Mouse (Mus musculus) spleen, adult 2 months (tissue): ENCODE measurements around the gene Hdac9.

Experiments used
- CTCF ChIP-seq: fragments of 200-500 bp; IDR thresholded peaks from 2 replicates; pipeline ENCODE4 v1.5.1; 2011; ENCODE audit warnings: mild to moderate bottlenecking, inconsistent platforms; ENCODE audit not compliant: insufficient read depth, insufficient read length, insufficient replicate concordance; ENCODE audit errors: extremely low read depth
- POLR2A ChIP-seq: fragments of 200-500 bp; IDR thresholded peaks from 2 replicates; pipeline ENCODE4 v1.6.1; 2011; ENCODE audit warnings: low read depth, low read length, inconsistent platforms

DNA sequence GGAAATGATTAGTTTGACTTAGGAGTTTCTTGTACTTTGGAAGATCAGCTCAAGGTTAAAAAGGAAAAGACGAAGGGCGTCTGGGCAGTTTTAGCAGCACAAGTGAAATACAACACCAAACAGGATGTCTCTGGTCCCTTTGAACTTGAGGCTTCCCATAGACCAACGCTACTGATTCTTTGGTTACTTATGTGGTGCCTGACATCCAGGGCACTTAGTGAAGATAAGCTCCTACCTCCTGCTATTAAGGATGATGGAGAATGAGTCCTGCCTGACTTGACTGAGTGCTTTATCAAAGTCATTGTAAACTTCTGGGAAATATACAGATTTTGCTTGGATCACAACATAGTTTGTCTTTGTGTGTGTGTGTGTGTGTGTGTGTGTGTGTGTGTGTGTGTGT is 765.6 kb downstream of the Hdac9 start:
- TF ChIP-seq POLR2A: no peak
- TF ChIP-seq CTCF: no peak
